Mouse (Mus musculus) stomach, embryonic 16.5 days (tissue): ENCODE data around the gene Cd40lg. TPM values are rescaled to one million over a fixed set of nuclear protein-coding genes. Genes with fewer than 3 reads are reported as not detected.

Experiments used
- ATAC-seq: fragments of 200-750 bp; cut with Nextera tagmentation; 2 replicates; pipeline ENCODE4 v1.8.0; 2017; ENCODE audit warnings: moderate number of reproducible peaks, moderate TSS enrichment; ENCODE audit not compliant: insufficient read depth, low FRiP score
- H3K27ac ChIP-seq: fragments of 300-500 bp; sonication (generic); 2 replicates; pipeline ENCODE4 v1.5.1; 2014; ENCODE audit warnings: low read length
- H3K27me3 ChIP-seq: fragments of 300-500 bp; sonication (generic); 2 replicates; pipeline ENCODE4 v1.6.1; 2014; ENCODE audit warnings: low read length, control low read depth, mixed read lengths; ENCODE audit not compliant: control insufficient read depth, insufficient read depth
- H3K36me3 ChIP-seq: fragments of 300-500 bp; sonication (generic); 2 replicates; pipeline ENCODE4 v1.6.1; 2014; ENCODE audit warnings: low read length; ENCODE audit not compliant: control insufficient read depth, insufficient read depth
- H3K4me1 ChIP-seq: fragments of 300-500 bp; sonication (generic); 2 replicates; pipeline ENCODE4 v1.6.1; 2014; ENCODE audit warnings: low read length, control low read depth, mixed read lengths; ENCODE audit not compliant: control insufficient read depth, insufficient read depth
- H3K4me2 ChIP-seq: fragments of 300-500 bp; sonication (generic); 2 replicates; pipeline ENCODE4 v1.6.1; 2014; ENCODE audit warnings: low read depth, low read length, mixed read lengths
- H3K4me3 ChIP-seq: fragments of 300-500 bp; sonication (generic); replicated peaks from 2 replicates; pipeline ENCODE4 v1.5.1; 2014; ENCODE audit warnings: mild to moderate bottlenecking, low read length
- H3K9ac ChIP-seq: fragments of 300-500 bp; sonication (generic); 2 replicates; pipeline ENCODE4 v1.6.1; 2014; ENCODE audit warnings: low read length
- H3K9me3 ChIP-seq: fragments of 300-500 bp; sonication (generic); replicated peaks from 2 replicates; pipeline ENCODE4 v1.6.1; 2016; ENCODE audit warnings: low read length, control low read depth; ENCODE audit not compliant: control insufficient read depth
- WGBS: fragments of 180-500 bp; shearing (Covaris S2); extraction: QIAGEN DNeasy Blood & Tissue Kit; methylation state at CpG from one replicate; pipeline ENCODE4 v1.1.7; 2014; 5-methylcytosine and 5-hydroxymethylcytosine counted together
- polyA plus RNA-seq: library from polyadenylated mRNA; unstranded; fragments of >200 nt; fragmentation: Nextera tagmentation; extraction: Ambion mirVana; gene quantifications from 2 replicates; pipeline ENCODE4 v1.2.1, GENCODE M21; 2015

The Cd40lg gene
- polyA plus RNA-seq = not detected in 2 replicates

- Histone ChIP-seq H3K36me3 (no peaks in the 10 kb centered on the region), H3K27me3 (no peaks in the 10 kb centered on the region), H3K4me3 (no peak within 1 kb of the TSS), H3K27ac (no peak within 1 kb of the TSS), H3K9ac (no peak within 1 kb of the TSS), H3K9me3 (no peaks in the 10 kb centered on the region), H3K4me2 (no peak within 1 kb of the TSS), H3K4me1 (no peaks in the 10 kb centered on the region)
- ATAC-seq = no peak
- WGBS = 83% methylated on average over 9 of the region's 9 CpGs
Measured at GRCm38 (mm10) chrX:57211876-57212275, at the start of gene Cd40lg. TSS of gene Cd40lg (plus strand) at chrX:57212143.

GRCm38 (mm10) chrX:57166549-57166948 lies 45.4 kb upstream of the Cd40lg start:
- H3K9me3 ChIP-seq = no peaks in the 10 kb centered on the region
- no peak overlapping the region for H3K4me2 ChIP-seq
- H3K4me1 ChIP-seq = no peaks in the 10 kb centered on the region
- H3K27ac ChIP-seq = no peak overlapping the region
- no peak for ATAC-seq
- no peaks in the 10 kb centered on the region for H3K27me3 ChIP-seq
- H3K4me3 ChIP-seq = no peak overlapping the region
- no peak overlapping the region for H3K9ac ChIP-seq
- 67% methylated on average over 1 of the region's 1 CpGs for WGBS
- H3K36me3 ChIP-seq = no peaks in the 10 kb centered on the region

GRCm38 (mm10) chrX:57171269-57171668 lies 40.7 kb upstream of the Cd40lg start:
- H3K4me3 ChIP-seq = no peak overlapping the region
- H3K9ac ChIP-seq = no peak overlapping the region
- H3K36me3 ChIP-seq = no peaks in the 10 kb centered on the region
- no peak for ATAC-seq
- H3K4me2 ChIP-seq = no peak overlapping the region
- H3K9me3 ChIP-seq = no peaks in the 10 kb centered on the region
- H3K4me1 ChIP-seq = no peaks in the 10 kb centered on the region
- H3K27ac ChIP-seq = no peak overlapping the region
- H3K27me3 ChIP-seq = no peaks in the 10 kb centered on the region; the same call in 1 of the 2 replicates

DNA sequence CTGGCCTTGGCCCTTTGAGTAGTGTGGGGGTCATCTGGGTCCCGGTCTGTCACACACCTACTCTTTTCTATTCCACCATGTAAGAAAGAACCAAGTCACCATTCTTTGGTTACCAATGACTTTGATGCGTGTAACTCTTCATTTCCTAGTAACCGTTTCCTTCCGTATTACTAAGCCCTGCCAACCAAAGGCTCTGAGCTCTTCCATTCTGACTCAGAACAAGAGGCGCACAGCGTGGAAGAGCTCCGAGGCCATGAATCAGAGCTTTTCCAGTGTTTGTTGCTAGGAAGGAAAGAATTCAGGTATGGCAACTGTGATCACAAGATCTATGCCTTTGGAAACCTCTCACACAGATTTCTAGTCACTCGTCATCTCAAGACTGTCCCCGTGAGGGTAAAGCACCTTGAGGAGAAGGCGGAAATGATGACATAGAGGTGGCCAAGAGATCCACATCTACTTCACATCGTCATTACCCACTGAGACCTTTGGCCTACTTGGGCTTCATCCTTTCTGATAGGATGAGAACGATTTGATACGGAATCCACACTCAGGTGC lies 34.6 kb upstream of the Cd40lg start:
- Histone ChIP-seq H3K9ac (no peak overlapping the region), H3K27ac (no peak overlapping the region), H3K27me3 (no peaks in the 10 kb centered on the region; the same call in 1 of the 2 replicates), H3K4me1 (no peaks in the 10 kb centered on the region), H3K4me2 (no peak overlapping the region), H3K4me3 (no peak overlapping the region), H3K9me3 (no peaks in the 10 kb centered on the region), H3K36me3 (no peaks in the 10 kb centered on the region)
- 96% methylated on average over 13 of the region's 13 CpGs for WGBS
- ATAC-seq = no peak

DNA sequence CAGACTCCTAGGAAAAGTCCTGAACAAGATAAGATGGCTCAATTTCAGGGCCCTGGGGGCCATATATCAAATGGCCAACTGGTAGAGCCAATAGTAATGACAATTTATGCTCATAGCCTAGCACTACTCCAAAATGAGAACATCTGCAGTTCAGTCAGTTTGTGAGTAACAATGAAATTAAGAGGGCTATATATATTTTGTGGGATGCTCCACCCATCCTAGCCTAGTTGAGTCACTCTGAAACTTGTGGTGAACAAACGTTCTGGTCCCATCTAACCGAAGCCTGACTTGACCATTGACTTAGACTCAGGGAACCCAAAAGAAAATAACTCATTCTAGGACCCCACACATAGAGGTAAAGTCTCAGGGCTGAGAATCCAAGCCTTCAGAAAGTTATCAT lies 29.5 kb upstream of the Cd40lg start:
- no peak overlapping the region for H3K9ac ChIP-seq
- H3K9me3 ChIP-seq = no peaks in the 10 kb centered on the region
- WGBS = 81% methylated on average over 2 of the region's 2 CpGs
- H3K27ac ChIP-seq = no peak overlapping the region
- no peaks in the 10 kb centered on the region for H3K27me3 ChIP-seq
- no peak overlapping the region for H3K4me2 ChIP-seq
- no peak overlapping the region for H3K4me3 ChIP-seq
- H3K36me3 ChIP-seq = no peaks in the 10 kb centered on the region
- no peak for ATAC-seq
- no peaks in the 10 kb centered on the region for H3K4me1 ChIP-seq

- 78% methylated on average over 3 of the region's 3 CpGs for WGBS
- Histone ChIP-seq H3K4me3 (no peak overlapping the region), H3K9ac (no peak overlapping the region), H3K36me3 (no peaks in the 10 kb centered on the region), H3K27me3 (no peaks in the 10 kb centered on the region), H3K4me1 (no peaks in the 10 kb centered on the region), H3K27ac (no peak overlapping the region), H3K9me3 (no peaks in the 10 kb centered on the region), H3K4me2 (no peak overlapping the region)
- no peak for ATAC-seq
Measured at GRCm38 (mm10) chrX:57183359-57183758, 28.6 kb upstream of the Cd40lg start.

DNA sequence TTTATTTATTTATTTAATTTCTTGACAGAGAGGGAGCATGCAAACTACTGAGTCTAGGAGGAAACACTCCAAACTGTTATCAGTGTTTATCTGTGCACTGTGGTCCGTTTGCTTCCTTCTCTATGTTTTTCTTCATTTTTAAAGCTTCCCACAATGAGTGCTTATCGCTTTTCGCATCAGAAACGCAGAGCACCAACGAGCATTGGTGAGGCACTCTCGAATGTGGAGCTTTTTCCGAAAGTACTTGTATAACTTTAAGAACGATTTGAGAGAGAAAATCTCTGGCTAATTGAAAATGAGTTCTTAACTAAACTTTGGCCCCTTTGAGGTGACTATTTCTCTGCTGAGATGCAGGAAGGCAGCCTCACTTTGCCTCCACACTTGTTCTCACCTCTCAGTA lies 24.6 kb upstream of the Cd40lg start:
- Histone ChIP-seq H3K9me3 (no peaks in the 10 kb centered on the region), H3K36me3 (no peaks in the 10 kb centered on the region), H3K4me2 (no peak overlapping the region), H3K27me3 (no peaks in the 10 kb centered on the region), H3K4me1 (no peaks in the 10 kb centered on the region), H3K27ac (no peak overlapping the region), H3K9ac (no peak overlapping the region), H3K4me3 (no peak overlapping the region)
- no peak for ATAC-seq
- 70% methylated on average over 8 of the region's 8 CpGs for WGBS

DNA sequence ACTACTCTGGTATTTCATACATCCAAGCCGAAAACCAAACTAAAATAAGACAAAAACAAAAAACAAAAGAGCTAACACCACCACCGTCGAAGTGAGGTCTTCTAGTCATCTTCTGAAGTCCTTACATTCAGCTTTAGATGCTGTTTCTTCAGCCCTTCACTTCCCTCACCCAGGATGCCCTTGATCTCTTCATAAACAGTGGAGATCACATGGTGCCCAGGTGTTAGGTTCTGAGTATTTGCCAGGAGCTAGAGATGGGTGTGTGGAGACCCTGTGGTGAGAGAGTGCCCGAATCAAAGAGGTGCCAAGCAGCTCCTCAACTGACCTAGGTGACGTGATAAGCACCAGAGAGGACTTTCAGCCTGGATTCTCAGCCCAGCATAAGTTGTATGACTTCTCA lies 22.6 kb upstream of the Cd40lg start:
- H3K9ac ChIP-seq = no peak overlapping the region
- no peak for ATAC-seq
- WGBS = 65% methylated on average over 5 of the region's 5 CpGs
- no peak overlapping the region for H3K27ac ChIP-seq
- no peaks in the 10 kb centered on the region for H3K27me3 ChIP-seq
- H3K36me3 ChIP-seq = no peaks in the 10 kb centered on the region
- no peaks in the 10 kb centered on the region for H3K4me1 ChIP-seq
- H3K4me2 ChIP-seq = no peak overlapping the region
- no peaks in the 10 kb centered on the region for H3K9me3 ChIP-seq
- H3K4me3 ChIP-seq = no peak overlapping the region

- H3K4me2 ChIP-seq = no peak overlapping the region
- no peak for ATAC-seq
- no peaks in the 10 kb centered on the region for H3K27me3 ChIP-seq
- no peak overlapping the region for H3K4me3 ChIP-seq
- H3K4me1 ChIP-seq = no peaks in the 10 kb centered on the region
- no peaks in the 10 kb centered on the region for H3K36me3 ChIP-seq
- no peak overlapping the region for H3K9ac ChIP-seq
- 79% methylated on average over 9 of the region's 9 CpGs for WGBS
- H3K27ac ChIP-seq = no peak overlapping the region
- H3K9me3 ChIP-seq = no peaks in the 10 kb centered on the region
Measured at GRCm38 (mm10) chrX:57196319-57196718, 15.6 kb upstream of the Cd40lg start.

- ATAC-seq = no peak
- WGBS = 42% methylated on average over 2 of the region's 2 CpGs
- H3K9me3 ChIP-seq = no peaks in the 10 kb centered on the region
- H3K9ac ChIP-seq = no peak overlapping the region
- no peaks in the 10 kb centered on the region for H3K4me1 ChIP-seq
- no peaks in the 10 kb centered on the region for H3K36me3 ChIP-seq
- H3K4me2 ChIP-seq = no peak overlapping the region
- H3K27ac ChIP-seq = no peak overlapping the region
- no peaks in the 10 kb centered on the region for H3K27me3 ChIP-seq
- H3K4me3 ChIP-seq = no peak overlapping the region
Measured at GRCm38 (mm10) chrX:57198036-57198435, 13.9 kb upstream of the Cd40lg start.
